Mouse (Mus musculus) heart, embryonic 15.5 days (tissue): ENCODE data around the gene Cdc42bpg. TPM values are rescaled to one million over a fixed set of nuclear protein-coding genes. Genes with fewer than 3 reads are reported as not detected.
"Not testable (repeated sequence)": the region's sequence is repeated elsewhere in the genome, so short reads cannot be mapped to it uniquely, and the experiment has no call there.

Source experiments
- ATAC-seq: fragments of 200-750 bp; cut with Nextera tagmentation; replicated peaks from 2 replicates; pipeline ENCODE4 v1.8.0; 2017; ENCODE audit warnings: low read depth, moderate TSS enrichment; ENCODE audit not compliant: insufficient number of reproducible peaks, insufficient read depth, low FRiP score
- H3K27ac ChIP-seq: fragments of 300-500 bp; sonication (generic); 2 replicates; pipeline ENCODE4 v1.5.1; 2015; ENCODE audit warnings: mild to moderate bottlenecking, inconsistent platforms
- H3K27me3 ChIP-seq: fragments of 300-500 bp; sonication (generic); 2 replicates; pipeline ENCODE4 v1.6.1; 2015; ENCODE audit warnings: inconsistent platforms
- H3K36me3 ChIP-seq: fragments of 300-500 bp; sonication (generic); 2 replicates; pipeline ENCODE4 v1.6.1; 2015; ENCODE audit warnings: mild to moderate bottlenecking, inconsistent platforms
- H3K4me1 ChIP-seq: fragments of 300-500 bp; sonication (generic); replicated peaks from 2 replicates; pipeline ENCODE4 v1.6.1; 2015; ENCODE audit warnings: inconsistent platforms
- H3K4me2 ChIP-seq: fragments of 300-500 bp; sonication (generic); 2 replicates; pipeline ENCODE4 v1.6.1; 2015; ENCODE audit warnings: inconsistent platforms, mild to moderate bottlenecking, moderate library complexity
- H3K4me3 ChIP-seq: fragments of 300-500 bp; sonication (generic); 2 replicates; pipeline ENCODE4 v1.5.1; 2015; ENCODE audit warnings: mild to moderate bottlenecking, inconsistent platforms
- H3K9ac ChIP-seq: fragments of 300-500 bp; sonication (generic); 2 replicates; pipeline ENCODE4 v1.6.1; 2015; ENCODE audit warnings: mild to moderate bottlenecking, inconsistent platforms
- H3K9me3 ChIP-seq: fragments of 300-500 bp; sonication (generic); replicated peaks from 2 replicates; pipeline ENCODE4 v1.6.1; 2016; ENCODE audit warnings: inconsistent platforms
- WGBS: fragments of 180-500 bp; shearing (Covaris S2); methylation state at CpG from one replicate; pipeline ENCODE4 v1.1.7; 2015; ENCODE audit warnings: mixed read lengths; 5-methylcytosine and 5-hydroxymethylcytosine counted together
- polyA plus RNA-seq: library from polyadenylated mRNA; unstranded; fragments of >200 nt; fragmentation: Nextera tagmentation; extraction: Ambion mirVana; gene quantifications from 2 replicates; pipeline ENCODE4 v1.2.1, GENCODE M21; 2015

The Cdc42bpg gene
- polyA plus RNA-seq, 1 experiment from 2014 or later = 0.30 TPM

GRCm38 (mm10) chr19:6311783-6312182, 5.5 kb downstream of the Cdc42bpg start:
- H3K27me3 ChIP-seq, H3K9me3 ChIP-seq, H3K27ac ChIP-seq, H3K4me3 ChIP-seq, H3K4me2 ChIP-seq, ATAC-seq, H3K9ac ChIP-seq: not testable (repeated sequence)
- Histone ChIP-seq H3K36me3 (peaks cover 38% of the 10 kb centered on the region; the same call in 1 of the 2 replicates), H3K4me1 (peaks cover 13% of the 10 kb centered on the region)
- WGBS = 85% methylated on average over 3 of the region's 3 CpGs

GRCm38 (mm10) chr19:6313796-6314195, 7.5 kb downstream of the Cdc42bpg start:
- H3K4me3 ChIP-seq = no peak overlapping the region
- no peaks in the 10 kb centered on the region for H3K4me1 ChIP-seq
- H3K36me3 ChIP-seq = peaks cover 38% of the 10 kb centered on the region; the same call in 1 of the 2 replicates

GRCm38 (mm10) chr19:6314513-6314912, 8.3 kb downstream of the Cdc42bpg start:
- Histone ChIP-seq H3K36me3 (peaks cover 38% of the 10 kb centered on the region; the same call in 1 of the 2 replicates), H3K9me3 (no peaks in the 10 kb centered on the region)
- 75% methylated on average over 8 of the region's 8 CpGs for WGBS

More at GRCm38 (mm10) chr19:6313796-6314195, 7.5 kb downstream of the Cdc42bpg start:
- H3K9me3 ChIP-seq = no peaks in the 10 kb centered on the region
- ATAC-seq = no peak
- WGBS = 91% methylated on average over 8 of the region's 8 CpGs
- H3K27ac ChIP-seq = no peak overlapping the region
- no peaks in the 10 kb centered on the region for H3K27me3 ChIP-seq
- no peak overlapping the region for H3K4me2 ChIP-seq
- no peak overlapping the region for H3K9ac ChIP-seq

GRCm38 (mm10) chr19:6315573-6315972, 9.3 kb downstream of the Cdc42bpg start:
- H3K4me3 ChIP-seq = no peak overlapping the region
- no peak overlapping the region for H3K27ac ChIP-seq
- no peaks in the 10 kb centered on the region for H3K9me3 ChIP-seq
- no peaks in the 10 kb centered on the region for H3K4me1 ChIP-seq
- no peaks in the 10 kb centered on the region for H3K27me3 ChIP-seq
- 71% methylated on average over 14 of the region's 14 CpGs for WGBS
- peaks cover 38% of the 10 kb centered on the region; the same call in 1 of the 2 replicates for H3K36me3 ChIP-seq
- no peak overlapping the region for H3K4me2 ChIP-seq
- H3K9ac ChIP-seq = no peak overlapping the region
- ATAC-seq = no peak

More at GRCm38 (mm10) chr19:6314513-6314912, 8.3 kb downstream of the Cdc42bpg start:
- Histone ChIP-seq H3K27me3 (no peaks in the 10 kb centered on the region), H3K27ac (no peak overlapping the region), H3K9ac (no peak overlapping the region), H3K4me1 (no peaks in the 10 kb centered on the region), H3K4me2 (no peak overlapping the region), H3K4me3 (no peak overlapping the region)
- no peak for ATAC-seq

GRCm38 (mm10) chr19:6318145-6318544, 11.9 kb downstream of the Cdc42bpg start:
- H3K27ac ChIP-seq = no peak overlapping the region
- peaks cover 33% of the 10 kb centered on the region; the same call in 1 of the 2 replicates for H3K36me3 ChIP-seq

GRCm38 (mm10) chr19:6321358-6321757, 15.1 kb downstream of the Cdc42bpg start:
- no peak overlapping the region for H3K4me3 ChIP-seq
- no peaks in the 10 kb centered on the region for H3K27me3 ChIP-seq
- H3K36me3 ChIP-seq = peaks cover 15% of the 10 kb centered on the region; the same call in 1 of the 2 replicates
- 0 out of 2 replicates have a peak overlapping the region, but pooled peaks have one; percentile 8 for H3K4me2 ChIP-seq
- peak; percentile 2; the same call in 1 of the 2 replicates for ATAC-seq
- H3K27ac ChIP-seq = no peak overlapping the region; the same call in 1 of the 2 replicates
- H3K4me1 ChIP-seq = peaks cover 10% of the 10 kb centered on the region
- WGBS = 52% methylated on average over 8 of the region's 8 CpGs
- no peaks in the 10 kb centered on the region for H3K9me3 ChIP-seq
- H3K9ac ChIP-seq = no peak overlapping the region

More at GRCm38 (mm10) chr19:6318145-6318544, 11.9 kb downstream of the Cdc42bpg start:
- Histone ChIP-seq H3K9me3 (no peaks in the 10 kb centered on the region), H3K4me3 (no peak overlapping the region), H3K9ac (no peak overlapping the region), H3K4me1 (peaks cover 10% of the 10 kb centered on the region), H3K4me2 (no peak overlapping the region), H3K27me3 (no peaks in the 10 kb centered on the region)
- no peak for ATAC-seq
- 91% methylated on average over 12 of the region's 12 CpGs for WGBS

GRCm38 (mm10) chr19:6321786-6322621, 15.7 kb downstream of the Cdc42bpg start:
- no peak for ATAC-seq
- Histone ChIP-seq H3K36me3 (peaks cover 11% of the 10 kb centered on the region; the same call in 1 of the 2 replicates), H3K4me1 (peaks cover 10% of the 10 kb centered on the region), H3K27me3 (no peaks in the 10 kb centered on the region), H3K4me3 (no peak overlapping the region), H3K27ac (no peak overlapping the region; the same call in 1 of the 2 replicates), H3K9me3 (no peaks in the 10 kb centered on the region), H3K4me2 (0 out of 2 replicates have a peak overlapping the region, but pooled peaks have one; percentile 8), H3K9ac (no peak overlapping the region)
- 66% methylated on average over 33 of the region's 33 CpGs for WGBS

- Histone ChIP-seq H3K9ac (no peak overlapping the region), H3K9me3 (no peaks in the 10 kb centered on the region), H3K36me3 (peaks cover 11% of the 10 kb centered on the region; the same call in 1 of the 2 replicates), H3K4me1 (peaks cover 10% of the 10 kb centered on the region), H3K4me2 (no peak overlapping the region), H3K27ac (no peak overlapping the region), H3K4me3 (no peak overlapping the region), H3K27me3 (no peaks in the 10 kb centered on the region)
- WGBS = 79% methylated on average over 9 of the region's 9 CpGs
- no peak for ATAC-seq
Observed at GRCm38 (mm10) chr19:6324751-6325150, 18.5 kb downstream of the Cdc42bpg start.

GRCm38 (mm10) chr19:6331178-6331577, 24.9 kb downstream of the Cdc42bpg start:
- H3K4me2 ChIP-seq = peak overlapping the region; percentile 50
- no peaks in the 10 kb centered on the region for H3K9me3 ChIP-seq
- H3K4me1 ChIP-seq = peaks cover 15% of the 10 kb centered on the region
- no peaks in the 10 kb centered on the region for H3K36me3 ChIP-seq
- H3K4me3 ChIP-seq = peak overlapping the region; percentile 14; the same call in 1 of the 2 replicates
- WGBS = 33% methylated on average over 5 of the region's 5 CpGs
- ATAC-seq = no peak
- H3K27me3 ChIP-seq = no peaks in the 10 kb centered on the region
- H3K27ac ChIP-seq = no peak overlapping the region
- peak overlapping the region; percentile 34; the same call in 1 of the 2 replicates for H3K9ac ChIP-seq

- no peak overlapping the region for H3K27ac ChIP-seq
- H3K4me1 ChIP-seq = peaks cover 23% of the 10 kb centered on the region
- H3K4me3 ChIP-seq = peak overlapping the region; percentile 14; the same call in 1 of the 2 replicates
- H3K27me3 ChIP-seq = no peaks in the 10 kb centered on the region
- peak overlapping the region; percentile 50 for H3K4me2 ChIP-seq
- peak overlapping the region; percentile 34; the same call in 1 of the 2 replicates for H3K9ac ChIP-seq
- no peaks in the 10 kb centered on the region for H3K9me3 ChIP-seq
- WGBS = 23% methylated on average over 13 of the region's 13 CpGs
- no peak for ATAC-seq
- H3K36me3 ChIP-seq = peaks cover 4% of the 10 kb centered on the region; the same call in 1 of the 2 replicates
Observed at GRCm38 (mm10) chr19:6331719-6332516, 25.7 kb downstream of the Cdc42bpg start.
